Mouse (Mus musculus): Measurements from ENCODE around the gene Tmem43. TPM values are rescaled to one million over a fixed set of nuclear protein-coding genes. Genes with fewer than 3 reads are reported as not detected.

Tmem43 gene
- polyA plus RNA-seq, 1 experiment from 2014 or later: 37.6 TPM

- H3K36me3 ChIP-seq (ENCODE audit: control insufficient read depth, insufficient read depth, low read length): peaks cover 22% of the 10 kb centered on the region
- ATAC-seq (ENCODE audit: low read depth): no peak
These were observed 52.0 kb downstream of the Tmem43 start for GRCm38 (mm10) chr6:91525544-91525943.

GRCm38 (mm10) chr6:91527227-91527860 lies 53.8 kb downstream of the Tmem43 start:
- peak; percentile 54; the same call in 1 of the 2 replicates for ATAC-seq (ENCODE audit: low read depth)

More at GRCm38 (mm10) chr6:91525544-91525943, 52.0 kb downstream of the Tmem43 start:
- Histone ChIP-seq H3K27ac (ENCODE audit: low read depth, low read length) (no peak overlapping the region), H3K27me3 (ENCODE audit: control insufficient read depth, insufficient read depth, low read length) (no peaks in the 10 kb centered on the region), H3K4me1 (ENCODE audit: control insufficient read depth, insufficient read depth, low read length) (no peaks in the 10 kb centered on the region), H3K9me3 (ENCODE audit: control insufficient read depth, low read length) (no peaks in the 10 kb centered on the region), H3K4me2 (ENCODE audit: low read depth, low read length) (no peak overlapping the region), H3K4me3 (ENCODE audit: low read depth, low read length) (no peak overlapping the region), H3K9ac (replicated peaks; ENCODE audit: low read depth, low read length) (no peak overlapping the region)
- WGBS: 88% methylated on average over 4 of the region's 4 CpGs

GRCm38 (mm10) chr6:91528265-91528664 lies 54.8 kb downstream of the Tmem43 start:
- H3K27me3 ChIP-seq (ENCODE audit: control insufficient read depth, insufficient read depth, low read length): no peaks in the 10 kb centered on the region
- peaks cover under 1% of the 10 kb centered on the region; the same call in 1 of the 2 replicates for H3K4me1 ChIP-seq (ENCODE audit: control insufficient read depth, insufficient read depth, low read length)
- H3K36me3 ChIP-seq (ENCODE audit: control insufficient read depth, insufficient read depth, low read length): peaks cover 2% of the 10 kb centered on the region
- no peak overlapping the region for H3K4me2 ChIP-seq (ENCODE audit: low read depth, low read length)
- ATAC-seq (ENCODE audit: low read depth): no peak
- 88% methylated on average over 7 of the region's 7 CpGs for WGBS
- no peaks in the 10 kb centered on the region for H3K9me3 ChIP-seq (ENCODE audit: control insufficient read depth, low read length)
- no peak overlapping the region for H3K4me3 ChIP-seq (ENCODE audit: low read depth, low read length)
- H3K27ac ChIP-seq (ENCODE audit: low read depth, low read length): no peak overlapping the region
- H3K9ac ChIP-seq (replicated peaks; ENCODE audit: low read depth, low read length): no peak overlapping the region

More at GRCm38 (mm10) chr6:91527227-91527860, 53.8 kb downstream of the Tmem43 start:
- peaks cover 9% of the 10 kb centered on the region for H3K36me3 ChIP-seq (ENCODE audit: control insufficient read depth, insufficient read depth, low read length)
- no peaks in the 10 kb centered on the region for H3K27me3 ChIP-seq (ENCODE audit: control insufficient read depth, insufficient read depth, low read length)
- H3K4me1 ChIP-seq (ENCODE audit: control insufficient read depth, insufficient read depth, low read length): no peaks in the 10 kb centered on the region
- no peak overlapping the region for H3K27ac ChIP-seq (ENCODE audit: low read depth, low read length)
- no peak overlapping the region for H3K4me3 ChIP-seq (ENCODE audit: low read depth, low read length)
- 49% methylated on average over 5 of the region's 5 CpGs for WGBS
- no peaks in the 10 kb centered on the region for H3K9me3 ChIP-seq (ENCODE audit: control insufficient read depth, low read length)
- no peak overlapping the region for H3K9ac ChIP-seq (replicated peaks; ENCODE audit: low read depth, low read length)
- no peak overlapping the region for H3K4me2 ChIP-seq (ENCODE audit: low read depth, low read length)

GRCm38 (mm10) chr6:91530673-91531072 lies 57.2 kb downstream of the Tmem43 start:
- Histone ChIP-seq H3K4me3 (ENCODE audit: low read depth, low read length) (no peak overlapping the region), H3K4me2 (ENCODE audit: low read depth, low read length) (no peak overlapping the region), H3K27ac (ENCODE audit: low read depth, low read length) (no peak overlapping the region), H3K4me1 (ENCODE audit: control insufficient read depth, insufficient read depth, low read length) (peaks cover 7% of the 10 kb centered on the region; the same call in 1 of the 2 replicates), H3K9me3 (ENCODE audit: control insufficient read depth, low read length) (no peaks in the 10 kb centered on the region), H3K9ac (replicated peaks; ENCODE audit: low read depth, low read length) (no peak overlapping the region), H3K27me3 (ENCODE audit: control insufficient read depth, insufficient read depth, low read length) (no peaks in the 10 kb centered on the region), H3K36me3 (ENCODE audit: control insufficient read depth, insufficient read depth, low read length) (no peaks in the 10 kb centered on the region)
- ATAC-seq (ENCODE audit: low read depth): no peak
- 94% methylated on average over 8 of the region's 8 CpGs for WGBS

- Histone ChIP-seq H3K4me3 (ENCODE audit: low read depth, low read length) (no peak overlapping the region), H3K9me3 (ENCODE audit: control insufficient read depth, low read length) (no peaks in the 10 kb centered on the region), H3K9ac (replicated peaks; ENCODE audit: low read depth, low read length) (no peak overlapping the region), H3K4me2 (ENCODE audit: low read depth, low read length) (no peak overlapping the region), H3K4me1 (ENCODE audit: control insufficient read depth, insufficient read depth, low read length) (peaks cover 7% of the 10 kb centered on the region; the same call in 1 of the 2 replicates), H3K36me3 (ENCODE audit: control insufficient read depth, insufficient read depth, low read length) (no peaks in the 10 kb centered on the region), H3K27me3 (ENCODE audit: control insufficient read depth, insufficient read depth, low read length) (no peaks in the 10 kb centered on the region), H3K27ac (ENCODE audit: low read depth, low read length) (no peak overlapping the region)
- whole genome bisulfite sequencing: 87% methylated on average over 6 of the region's 6 CpGs
- no peak for ATAC-seq (ENCODE audit: low read depth)
These were observed 57.8 kb downstream of the Tmem43 start for GRCm38 (mm10) chr6:91531276-91531675.

- no peak overlapping the region for H3K9ac ChIP-seq (replicated peaks; ENCODE audit: low read depth, low read length)
- H3K9me3 ChIP-seq (ENCODE audit: control insufficient read depth, low read length): no peaks in the 10 kb centered on the region
- H3K36me3 ChIP-seq (ENCODE audit: control insufficient read depth, insufficient read depth, low read length): no peaks in the 10 kb centered on the region
- no peak overlapping the region for H3K4me2 ChIP-seq (ENCODE audit: low read depth, low read length)
- H3K4me3 ChIP-seq (ENCODE audit: low read depth, low read length): no peak overlapping the region
- WGBS: 81% methylated on average over 6 of the region's 6 CpGs
- no peak overlapping the region for H3K27ac ChIP-seq (ENCODE audit: low read depth, low read length)
- no peaks in the 10 kb centered on the region for H3K27me3 ChIP-seq (ENCODE audit: control insufficient read depth, insufficient read depth, low read length)
- no peak for ATAC-seq (ENCODE audit: low read depth)
- H3K4me1 ChIP-seq (ENCODE audit: control insufficient read depth, insufficient read depth, low read length): peaks cover 7% of the 10 kb centered on the region; the same call in 1 of the 2 replicates
These were observed 59.2 kb downstream of the Tmem43 start for GRCm38 (mm10) chr6:91532661-91533060.

GRCm38 (mm10) chr6:91533359-91533758 lies 59.9 kb downstream of the Tmem43 start:
- no peak overlapping the region for H3K4me3 ChIP-seq (ENCODE audit: low read depth, low read length)
- ATAC-seq (ENCODE audit: low read depth): peak; percentile 44; the same call in 1 of the 2 replicates
- WGBS: 45% methylated on average over 5 of the region's 5 CpGs
- no peaks in the 10 kb centered on the region for H3K9me3 ChIP-seq (ENCODE audit: control insufficient read depth, low read length)
- no peak overlapping the region for H3K9ac ChIP-seq (replicated peaks; ENCODE audit: low read depth, low read length)
- H3K27ac ChIP-seq (ENCODE audit: low read depth, low read length): 0 out of 2 replicates have a peak overlapping the region, but pooled peaks have one; percentile 28
- peaks cover 7% of the 10 kb centered on the region; the same call in 1 of the 2 replicates for H3K4me1 ChIP-seq (ENCODE audit: control insufficient read depth, insufficient read depth, low read length)
- H3K36me3 ChIP-seq (ENCODE audit: control insufficient read depth, insufficient read depth, low read length): no peaks in the 10 kb centered on the region
- H3K4me2 ChIP-seq (ENCODE audit: low read depth, low read length): no peak overlapping the region
- H3K27me3 ChIP-seq (ENCODE audit: control insufficient read depth, insufficient read depth, low read length): no peaks in the 10 kb centered on the region

GRCm38 (mm10) chr6:91533771-91534170 lies 60.3 kb downstream of the Tmem43 start:
- no peak overlapping the region for H3K4me2 ChIP-seq (ENCODE audit: low read depth, low read length)
- peaks cover 7% of the 10 kb centered on the region; the same call in 1 of the 2 replicates for H3K4me1 ChIP-seq (ENCODE audit: control insufficient read depth, insufficient read depth, low read length)
- no peaks in the 10 kb centered on the region for H3K36me3 ChIP-seq (ENCODE audit: control insufficient read depth, insufficient read depth, low read length)
- no peak overlapping the region for H3K9ac ChIP-seq (replicated peaks; ENCODE audit: low read depth, low read length)
- no peaks in the 10 kb centered on the region for H3K27me3 ChIP-seq (ENCODE audit: control insufficient read depth, insufficient read depth, low read length)
- H3K4me3 ChIP-seq (ENCODE audit: low read depth, low read length): no peak overlapping the region
- ATAC-seq (ENCODE audit: low read depth): peak; percentile 82
- 0 out of 2 replicates have a peak overlapping the region, but pooled peaks have one; percentile 28 for H3K27ac ChIP-seq (ENCODE audit: low read depth, low read length)
- H3K9me3 ChIP-seq (ENCODE audit: control insufficient read depth, low read length): no peaks in the 10 kb centered on the region
- 33% methylated on average over 2 of the region's 2 CpGs for WGBS

GRCm38 (mm10) chr6:91534268-91534667 lies 60.8 kb downstream of the Tmem43 start:
- ATAC-seq (ENCODE audit: low read depth): no peak
- WGBS: 85% methylated on average over 4 of the region's 4 CpGs
- no peaks in the 10 kb centered on the region for H3K9me3 ChIP-seq (ENCODE audit: control insufficient read depth, low read length)
- H3K4me1 ChIP-seq (ENCODE audit: control insufficient read depth, insufficient read depth, low read length): peaks cover 7% of the 10 kb centered on the region; the same call in 1 of the 2 replicates
- H3K4me2 ChIP-seq (ENCODE audit: low read depth, low read length): no peak overlapping the region
- no peak overlapping the region for H3K27ac ChIP-seq (ENCODE audit: low read depth, low read length)
- H3K36me3 ChIP-seq (ENCODE audit: control insufficient read depth, insufficient read depth, low read length): no peaks in the 10 kb centered on the region
- H3K9ac ChIP-seq (replicated peaks; ENCODE audit: low read depth, low read length): no peak overlapping the region
- no peaks in the 10 kb centered on the region for H3K27me3 ChIP-seq (ENCODE audit: control insufficient read depth, insufficient read depth, low read length)
- no peak overlapping the region for H3K4me3 ChIP-seq (ENCODE audit: low read depth, low read length)
